Mouse (Mus musculus) heart, adult 11 months (tissue): ENCODE measurements around the gene Iffo2.

Experiments used
- DNase-seq: peaks from one replicate; pipeline ENCODE4 v3.0.0; 2022

The Iffo2 gene

GRCm38 (mm10) chr4:139646916-139647315, 116.6 kb downstream of the Iffo2 start:
- DNase-seq: no peak

GRCm38 (mm10) chr4:139650086-139650743, 119.9 kb downstream of the Iffo2 start:
- no peak for DNase-seq

GRCm38 (mm10) chr4:139650907-139651306, 120.6 kb downstream of the Iffo2 start:
- DNase-seq: no peak

- no peak for DNase-seq
Measured at GRCm38 (mm10) chr4:139653238-139653637, 122.9 kb downstream of the Iffo2 start, which contains the start of gene Tas1r2. Gene Tas1r2, plus strand, starts transcription at chr4:139653538.

GRCm38 (mm10) chr4:139661897-139662296, 131.5 kb downstream of the Iffo2 start:
- DNase-seq: no peak

GRCm38 (mm10) chr4:139667632-139668031, 137.3 kb downstream of the Iffo2 start:
- DNase-seq: no peak

GRCm38 (mm10) chr4:139669847-139670246, 139.5 kb downstream of the Iffo2 start:
- no peak for DNase-seq
